Mouse (Mus musculus) MEL (cell line): ENCODE data around the gene Camta1. TPM values are rescaled to one million over a fixed set of nuclear protein-coding genes. Genes with fewer than 3 reads are reported as not detected.

Experiments
- DNase-seq: peaks from one replicate; pipeline ENCODE4 v3.0.0; 2011; ENCODE audit warnings: low read depth, low spot score
- H3K27ac ChIP-seq: 2 replicates; pipeline ENCODE4 v1.5.1; 2012; ENCODE audit warnings: low read depth, mild to moderate bottlenecking, control low read depth, low read length, moderate library complexity; ENCODE audit not compliant: control insufficient read depth
- H3K27me3 ChIP-seq, 2 experiments: fragments of 150-350 bp in 1 of 2; sonication (generic) in 1 of 2; 2 replicates each; pipeline ENCODE4 v1.6.1; 2012; ENCODE audit warnings: low read length in 2 of 2, mild to moderate bottlenecking in 2 of 2, improper control_type of control experiment in 1 of 2, moderate library complexity in 1 of 2; ENCODE audit not compliant: insufficient read depth in 2 of 2, control insufficient read depth in 1 of 2
- H3K36me3 ChIP-seq, 2 experiments: 2 replicates each; pipeline ENCODE4 v1.6.1; 2012 to 2014; ENCODE audit warnings: low read length in 2 of 2, improper control_type of control experiment in 1 of 2, inconsistent platforms in 1 of 2, mild to moderate bottlenecking in 1 of 2; ENCODE audit not compliant: insufficient read depth in 2 of 2, control insufficient read depth in 1 of 2
- H3K4me1 ChIP-seq, 2 experiments: fragments of 150-350 bp in 1 of 2; sonication (generic) in 1 of 2; 2 replicates each; pipeline ENCODE4 v1.6.1; 2012; ENCODE audit warnings: low read length in 2 of 2, improper control_type of control experiment in 1 of 2, mild to moderate bottlenecking in 1 of 2; ENCODE audit not compliant: insufficient read depth in 2 of 2, control insufficient read depth in 1 of 2
- H3K4me3 ChIP-seq, 2 experiments: fragments of 150-350 bp in 1 of 2; sonication (generic) in 1 of 2; 2 replicates each; pipeline ENCODE4 v1.5.1; 2012; ENCODE audit warnings: low read depth in 2 of 2, low read length in 2 of 2, mild to moderate bottlenecking in 2 of 2, moderate library complexity in 2 of 2, control low read depth in 1 of 2, improper control_type of control experiment in 1 of 2; ENCODE audit not compliant: control insufficient read depth in 1 of 2, insufficient read depth in 1 of 2
- H3K79me2 ChIP-seq: 2 replicates; pipeline ENCODE4 v1.6.1; 2012; ENCODE audit warnings: mild to moderate bottlenecking, low read length, moderate library complexity; ENCODE audit not compliant: control insufficient read depth, poor library complexity, insufficient read depth
- H3K9ac ChIP-seq: 2 replicates; pipeline ENCODE4 v1.6.1; 2012; ENCODE audit warnings: low read depth, mild to moderate bottlenecking, control low read depth, low read length, moderate library complexity; ENCODE audit not compliant: control insufficient read depth, poor library complexity, severe bottlenecking
- H3K9me3 ChIP-seq: fragments of 150-350 bp; sonication (generic); replicated peaks from 2 replicates; pipeline ENCODE4 v1.6.1; 2012; ENCODE audit warnings: mild to moderate bottlenecking, low read length, improper control_type of control experiment, moderate library complexity; ENCODE audit not compliant: insufficient read depth
- CHD1 ChIP-seq: IDR thresholded peaks from 2 replicates; pipeline ENCODE4 v1.6.1; 2012; ENCODE audit warnings: low read depth, mild to moderate bottlenecking, inconsistent platforms, low read length, improper control_type of control experiment
- CTCF ChIP-seq, 3 experiments: IDR thresholded peaks in 2 of 3; conservative IDR thresholded peaks in 1 of 3; 2 replicates each; pipeline ENCODE4 v1.5.1; 2011 to 2012; ENCODE audit warnings: low read length in 3 of 3, low read depth in 2 of 3, mild to moderate bottlenecking in 2 of 3, improper control_type of control experiment in 1 of 3, inconsistent platforms in 1 of 3, mixed read lengths in 1 of 3, moderate library complexity in 1 of 3; ENCODE audit not compliant: control insufficient read depth in 1 of 3, insufficient read depth in 1 of 3, poor library complexity in 1 of 3, severe bottlenecking in 1 of 3
- E2F4 ChIP-seq: IDR thresholded peaks from 2 replicates; pipeline ENCODE4 v1.6.1; 2011; ENCODE audit warnings: low read depth, low read length, improper control_type of control experiment, borderline replicate concordance
- EP300 ChIP-seq, 2 experiments: IDR thresholded peaks; 2 replicates each; pipeline ENCODE4 v1.6.1; 2011; ENCODE audit warnings: improper control_type of control experiment in 2 of 2, low read length in 2 of 2, low read depth in 1 of 2, mild to moderate bottlenecking in 1 of 2
- ETS1 ChIP-seq: IDR thresholded peaks from 2 replicates; pipeline ENCODE4 v1.6.1; 2012; ENCODE audit warnings: low read depth, mild to moderate bottlenecking, inconsistent platforms, low read length, improper control_type of control experiment, moderate library complexity
- GABPA ChIP-seq: IDR thresholded peaks from 2 replicates; pipeline ENCODE4 v1.6.1; 2012; ENCODE audit warnings: low read depth, mild to moderate bottlenecking, inconsistent platforms, low read length, improper control_type of control experiment, moderate library complexity
- JUND ChIP-seq: IDR thresholded peaks from 2 replicates; pipeline ENCODE4 v1.6.1; 2011; ENCODE audit warnings: low read depth, mild to moderate bottlenecking, improper control_type of control experiment, low read length
- KAT2A ChIP-seq: conservative IDR thresholded peaks from 2 replicates; pipeline ENCODE4 v1.6.1; 2012; ENCODE audit warnings: low read depth, low read length, improper control_type of control experiment, inconsistent platforms
- MAFK ChIP-seq: IDR thresholded peaks from 2 replicates; pipeline ENCODE4 v1.6.1; 2011; ENCODE audit warnings: low read depth, mild to moderate bottlenecking, low read length, improper control_type of control experiment, borderline replicate concordance
- MAX ChIP-seq: IDR thresholded peaks from 2 replicates; pipeline ENCODE4 v1.6.1; 2011; ENCODE audit warnings: low read length, improper control_type of control experiment
- MAZ ChIP-seq: IDR thresholded peaks from 2 replicates; pipeline ENCODE4 v1.6.1; 2012; ENCODE audit warnings: low read depth, mild to moderate bottlenecking, inconsistent platforms, low read length, improper control_type of control experiment
- MXI1 ChIP-seq: IDR thresholded peaks from 2 replicates; pipeline ENCODE4 v1.6.1; 2011; ENCODE audit warnings: mild to moderate bottlenecking, low read depth, low read length, improper control_type of control experiment
- MYB ChIP-seq: IDR thresholded peaks from 2 replicates; pipeline ENCODE4 v1.6.1; 2011; ENCODE audit warnings: mild to moderate bottlenecking, low read depth, low read length, improper control_type of control experiment
- NELFE ChIP-seq: IDR thresholded peaks from 2 replicates; pipeline ENCODE4 v1.6.1; 2011; ENCODE audit warnings: low read depth, low read length, improper control_type of control experiment
- NRF1 ChIP-seq: IDR thresholded peaks from 2 replicates; pipeline ENCODE4 v1.6.1; 2014; ENCODE audit warnings: low read depth, mild to moderate bottlenecking, inconsistent platforms, low read length, improper control_type of control experiment, moderate library complexity; ENCODE audit not compliant: poor library complexity, insufficient read depth, severe bottlenecking
- POLR2AphosphoS2 ChIP-seq: IDR thresholded peaks from 2 replicates; pipeline ENCODE4 v1.6.1; 2011; ENCODE audit warnings: low read length, improper control_type of control experiment
- POLR2AphosphoS5 ChIP-seq: IDR thresholded peaks from 2 replicates; pipeline ENCODE4 v1.6.1; 2012; ENCODE audit warnings: low read depth, borderline replicate concordance, mild to moderate bottlenecking, inconsistent platforms, low read length, moderate library complexity, mixed read lengths
- RAD21 ChIP-seq: IDR thresholded peaks from 2 replicates; pipeline ENCODE4 v1.6.1; 2011; ENCODE audit warnings: mild to moderate bottlenecking, low read depth, low read length, improper control_type of control experiment
- RCOR1 ChIP-seq: IDR thresholded peaks from 2 replicates; pipeline ENCODE4 v1.6.1; 2012; ENCODE audit warnings: low read depth, mild to moderate bottlenecking, inconsistent platforms, low read length, improper control_type of control experiment
- SMC3 ChIP-seq: IDR thresholded peaks from 2 replicates; pipeline ENCODE4 v1.6.1; 2011; ENCODE audit warnings: low read depth, low read length, improper control_type of control experiment
- TBP ChIP-seq: IDR thresholded peaks from 2 replicates; pipeline ENCODE4 v1.8.0; 2011; ENCODE audit warnings: low read depth, low read length, improper control_type of control experiment
- TCF12 ChIP-seq: IDR thresholded peaks from 2 replicates; pipeline ENCODE4 v1.6.1; 2014; ENCODE audit warnings: low read depth, mild to moderate bottlenecking, inconsistent platforms, low read length, improper control_type of control experiment, moderate library complexity
- UBTF ChIP-seq: IDR thresholded peaks from 2 replicates; pipeline ENCODE4 v1.6.1; 2012; ENCODE audit warnings: low read depth, mild to moderate bottlenecking, inconsistent platforms, low read length, improper control_type of control experiment, moderate library complexity, borderline replicate concordance; ENCODE audit not compliant: insufficient read depth
- USF2 ChIP-seq, 2 experiments: IDR thresholded peaks; 2 replicates each; pipeline ENCODE4 v1.6.1; 2011 to 2012; ENCODE audit warnings: improper control_type of control experiment in 2 of 2, low read length in 2 of 2, borderline replicate concordance in 1 of 2, inconsistent platforms in 1 of 2, low read depth in 1 of 2, mild to moderate bottlenecking in 1 of 2; ENCODE audit not compliant: insufficient read depth in 1 of 2
- ZKSCAN1 ChIP-seq: IDR thresholded peaks from 2 replicates; pipeline ENCODE4 v1.6.1; 2012; ENCODE audit warnings: low read depth, mild to moderate bottlenecking, inconsistent platforms, low read length, improper control_type of control experiment, moderate library complexity
- ZNF384 ChIP-seq: IDR thresholded peaks from 2 replicates; pipeline ENCODE4 v1.6.1; 2012; ENCODE audit warnings: low read depth, mild to moderate bottlenecking, inconsistent platforms, low read length, improper control_type of control experiment
- polyA plus RNA-seq, 2 experiments: library from polyadenylated mRNA; stranded (reverse) in 1 of 2; unstranded in 1 of 2; fragments of >175 nt in 1 of 2; fragments of >200 nt in 1 of 2; gene quantifications; 2 replicates each; pipeline versions ENCODE4 v1.2.1 to v1.2.4; 2012; ENCODE audit warnings: low replicate concordance in 2 of 2, low read depth in 1 of 2; ENCODE audit not compliant: insufficient read length in 2 of 2, insufficient read depth in 1 of 2, missing spikeins in 1 of 2
- total RNA-seq: library from RNA; depleted of rRNA; stranded (reverse); fragments of 300-350 nt; gene quantifications from 2 replicates; pipeline ENCODE4 v1.2.3, GENCODE M21; 2012

Camta1 gene
- total and polyA plus RNA-seq, 3 experiments = 28.2 to 87.5 TPM; not detected in 1

GRCm38 (mm10) chr4:151105886-151106285, 755.8 kb downstream of the Camta1 start:
- Histone ChIP-seq H3K4me1 (no peaks in the 10 kb centered on the region), H3K27me3 (no peaks in the 10 kb centered on the region), H3K9ac (no peak overlapping the region), H3K36me3 (no peaks in the 10 kb centered on the region), H3K9me3 (no peaks in the 10 kb centered on the region), H3K4me3 (no peak overlapping the region), H3K79me2 (no peaks in the 10 kb centered on the region), H3K27ac (no peak overlapping the region)
- TF ChIP-seq RAD21 (no peak), NELFE (no peak), CHD1 (no peak), USF2 (IDR thresholded peaks at IDR 0.05; ENCODE audit: borderline replicate concordance in 1 of 2, insufficient read depth in 1 of 2, low read depth in 1 of 2, low read length in 2 of 2) (no peak), UBTF (no peak), TBP (no peak), POLR2AphosphoS2 (no peak), RCOR1 (no peak), GABPA (no peak)
- DNase-seq = no peak

- H3K4me1 ChIP-seq = no peaks in the 10 kb centered on the region
- no peaks in the 10 kb centered on the region for H3K36me3 ChIP-seq
- no peaks in the 10 kb centered on the region for H3K79me2 ChIP-seq
- TF ChIP-seq USF2 (IDR thresholded peaks at IDR 0.05; ENCODE audit: borderline replicate concordance in 1 of 2, insufficient read depth in 1 of 2, low read depth in 1 of 2, low read length in 2 of 2) (no peak), RCOR1 (no peak), MYB (no peak), NELFE (no peak), KAT2A (no peak), E2F4 (no peak), UBTF (no peak), GABPA (no peak), ETS1 (no peak), MAX (no peak), MXI1 (no peak), ZKSCAN1 (no peak)
- H3K4me3 ChIP-seq = no peak overlapping the region
- no peaks in the 10 kb centered on the region for H3K9me3 ChIP-seq
- no peak for DNase-seq
- no peak overlapping the region for H3K9ac ChIP-seq
- no peak overlapping the region for H3K27ac ChIP-seq
- no peaks in the 10 kb centered on the region for H3K27me3 ChIP-seq
Measured at GRCm38 (mm10) chr4:151104147-151104546, 757.5 kb downstream of the Camta1 start.

GRCm38 (mm10) chr4:151103646-151104045, 758.0 kb downstream of the Camta1 start:
- no peaks in the 10 kb centered on the region for H3K4me1 ChIP-seq
- H3K4me3 ChIP-seq = no peak overlapping the region
- no peaks in the 10 kb centered on the region for H3K36me3 ChIP-seq
- DNase-seq = no peak
- H3K27ac ChIP-seq = no peak overlapping the region
- no peak overlapping the region for H3K9ac ChIP-seq
- no peaks in the 10 kb centered on the region for H3K79me2 ChIP-seq
- H3K9me3 ChIP-seq = no peaks in the 10 kb centered on the region
- no peaks in the 10 kb centered on the region for H3K27me3 ChIP-seq
- TF ChIP-seq E2F4 (no peak), RCOR1 (no peak), EP300 (IDR thresholded peaks at IDR 0.05; ENCODE audit: low read depth in 1 of 2, low read length in 2 of 2) (no peak), ZNF384 (no peak), JUND (no peak), CTCF (IDR thresholded peaks at IDR 0.05 in 2 of 3, conservative IDR thresholded peaks at IDR 0.05 in 1 of 3; ENCODE audit: control insufficient read depth in 1 of 3, insufficient read depth in 1 of 3, low read depth in 2 of 3, low read length in 3 of 3, poor library complexity in 1 of 3, severe bottlenecking in 1 of 3) (no peak), TCF12 (no peak), NRF1 (no peak), POLR2AphosphoS5 (no peak), MXI1 (no peak), MAZ (no peak), TBP (no peak), MAFK (no peak), POLR2AphosphoS2 (no peak), MYB (no peak), SMC3 (no peak)
